Mouse (Mus musculus): Measurements from ENCODE around the gene Ift52. TPM values are rescaled to one million over a fixed set of nuclear protein-coding genes. Genes with fewer than 3 reads are reported as not detected.

The Ift52 gene
- polyA plus RNA-seq, 1 experiment from 2014 or later, result 47.9 TPM

DNA sequence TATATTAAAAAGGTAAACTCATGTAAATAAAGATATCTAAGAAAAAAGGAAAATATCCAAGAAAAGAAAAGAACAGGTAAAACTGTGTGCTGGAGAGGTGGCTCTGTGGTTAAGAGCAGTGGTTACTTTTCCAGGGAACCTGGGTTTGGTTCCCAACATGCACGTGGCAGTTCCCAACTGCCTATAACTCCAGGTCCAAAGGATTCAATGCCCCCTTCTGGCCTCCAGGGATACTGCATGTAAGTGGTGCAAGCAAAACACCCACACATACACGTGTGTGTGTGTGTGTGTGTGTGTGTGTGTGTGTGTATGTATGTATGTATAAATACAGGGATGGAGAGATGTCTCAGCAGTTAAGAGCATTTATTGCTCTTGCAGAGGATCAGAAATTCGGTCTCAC lies 17.4 kb upstream of the Ift52 start:
- Histone ChIP-seq H3K36me3 (ENCODE audit: control insufficient read depth, insufficient read depth, low read length) (no peaks in the 10 kb centered on the region), H3K4me3 (replicated peaks; ENCODE audit: low read length) (no peak overlapping the region), H3K9ac (ENCODE audit: low read length) (no peak overlapping the region), H3K4me2 (ENCODE audit: low read depth, low read length) (no peak overlapping the region), H3K27me3 (ENCODE audit: control insufficient read depth, insufficient read depth, low read length) (no peaks in the 10 kb centered on the region), H3K27ac (ENCODE audit: low read length) (no peak overlapping the region), H3K9me3 (replicated peaks; ENCODE audit: control insufficient read depth, low read length) (no peaks in the 10 kb centered on the region), H3K4me1 (ENCODE audit: control insufficient read depth, insufficient read depth, low read length) (no peaks in the 10 kb centered on the region)
- no peak for ATAC-seq (ENCODE audit: insufficient read depth, low FRiP score)
- WGBS, result 27% methylated on average over 3 of the region's 3 CpGs

DNA sequence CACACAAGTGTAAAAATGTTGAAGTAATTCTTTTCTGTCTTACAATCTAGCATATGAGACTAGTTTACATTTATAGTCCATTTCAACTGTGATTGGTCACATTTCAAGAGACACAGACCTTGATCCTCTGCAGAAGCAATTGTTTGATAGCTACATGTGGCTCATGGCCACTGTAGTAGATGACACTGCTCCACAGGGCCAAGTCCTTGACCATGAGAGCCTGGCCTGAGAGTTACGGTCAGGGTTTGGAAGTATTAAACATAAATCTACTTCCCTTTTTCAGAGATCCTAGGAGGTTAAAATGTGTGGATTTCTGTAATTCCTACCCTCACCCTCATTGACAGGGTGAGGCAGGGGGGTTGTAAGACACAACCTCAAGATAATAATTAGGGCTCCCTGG lies 16.1 kb upstream of the Ift52 start:
- 86% methylated on average over 1 of the region's 1 CpGs for WGBS
- no peak overlapping the region for H3K4me3 ChIP-seq (replicated peaks; ENCODE audit: low read length)
- no peaks in the 10 kb centered on the region for H3K4me1 ChIP-seq (ENCODE audit: control insufficient read depth, insufficient read depth, low read length)
- H3K27ac ChIP-seq (ENCODE audit: low read length), result no peak overlapping the region
- no peaks in the 10 kb centered on the region for H3K9me3 ChIP-seq (replicated peaks; ENCODE audit: control insufficient read depth, low read length)
- ATAC-seq (ENCODE audit: insufficient read depth, low FRiP score), result no peak
- H3K4me2 ChIP-seq (ENCODE audit: low read depth, low read length), result no peak overlapping the region
- H3K27me3 ChIP-seq (ENCODE audit: control insufficient read depth, insufficient read depth, low read length), result no peaks in the 10 kb centered on the region
- no peaks in the 10 kb centered on the region for H3K36me3 ChIP-seq (ENCODE audit: control insufficient read depth, insufficient read depth, low read length)
- no peak overlapping the region for H3K9ac ChIP-seq (ENCODE audit: low read length)

DNA sequence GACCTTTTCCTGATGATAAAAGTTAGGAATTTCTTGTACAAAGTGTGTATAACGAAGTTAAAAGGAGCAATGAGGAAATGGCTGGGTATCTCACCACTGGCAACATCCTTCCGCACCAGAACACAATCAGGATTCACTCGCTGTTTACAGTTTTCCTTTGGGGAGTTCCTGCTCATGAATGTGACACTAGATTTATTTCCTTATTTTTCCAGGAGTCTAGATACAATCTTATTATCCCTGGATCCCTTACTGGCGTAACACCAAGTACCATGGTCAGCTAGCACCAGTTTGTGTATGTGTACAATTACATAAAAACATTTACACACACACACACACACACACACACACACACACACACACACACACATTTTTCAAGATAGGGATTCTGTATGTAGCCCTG lies 9.9 kb upstream of the Ift52 start:
- Histone ChIP-seq H3K9ac (ENCODE audit: low read length) (no peak overlapping the region), H3K4me1 (ENCODE audit: control insufficient read depth, insufficient read depth, low read length) (no peaks in the 10 kb centered on the region), H3K27me3 (ENCODE audit: control insufficient read depth, insufficient read depth, low read length) (no peaks in the 10 kb centered on the region), H3K9me3 (replicated peaks; ENCODE audit: control insufficient read depth, low read length) (no peaks in the 10 kb centered on the region), H3K4me3 (replicated peaks; ENCODE audit: low read length) (no peak overlapping the region), H3K27ac (ENCODE audit: low read length) (no peak overlapping the region), H3K4me2 (ENCODE audit: low read depth, low read length) (no peak overlapping the region), H3K36me3 (ENCODE audit: control insufficient read depth, insufficient read depth, low read length) (no peaks in the 10 kb centered on the region)
- ATAC-seq (ENCODE audit: insufficient read depth, low FRiP score), result no peak
- WGBS, result 76% methylated on average over 4 of the region's 4 CpGs

DNA sequence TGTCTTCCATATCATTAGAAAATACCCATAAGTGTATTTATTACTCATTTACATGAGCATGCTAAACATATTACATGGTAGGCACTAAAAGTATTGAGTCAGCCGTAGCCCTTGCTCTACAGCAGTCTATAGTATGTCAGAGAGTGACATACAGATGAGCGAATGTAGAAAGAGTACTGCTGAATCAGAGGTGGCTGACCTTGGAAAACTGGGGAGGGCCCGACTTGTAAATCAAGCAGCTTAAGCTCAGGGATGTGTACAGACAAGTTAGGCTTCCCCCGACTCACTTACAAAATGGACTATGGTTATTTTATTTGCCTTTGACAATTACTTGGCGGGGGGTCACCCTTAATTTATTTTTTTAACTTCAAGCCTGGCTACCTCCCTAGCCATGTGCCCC lies 14.1 kb downstream of the Ift52 start:
- 89% methylated on average over 5 of the region's 5 CpGs for WGBS
- Histone ChIP-seq H3K36me3 (ENCODE audit: control insufficient read depth, insufficient read depth, low read length) (peaks cover 18% of the 10 kb centered on the region), H3K4me3 (replicated peaks; ENCODE audit: low read length) (no peak overlapping the region)

DNA sequence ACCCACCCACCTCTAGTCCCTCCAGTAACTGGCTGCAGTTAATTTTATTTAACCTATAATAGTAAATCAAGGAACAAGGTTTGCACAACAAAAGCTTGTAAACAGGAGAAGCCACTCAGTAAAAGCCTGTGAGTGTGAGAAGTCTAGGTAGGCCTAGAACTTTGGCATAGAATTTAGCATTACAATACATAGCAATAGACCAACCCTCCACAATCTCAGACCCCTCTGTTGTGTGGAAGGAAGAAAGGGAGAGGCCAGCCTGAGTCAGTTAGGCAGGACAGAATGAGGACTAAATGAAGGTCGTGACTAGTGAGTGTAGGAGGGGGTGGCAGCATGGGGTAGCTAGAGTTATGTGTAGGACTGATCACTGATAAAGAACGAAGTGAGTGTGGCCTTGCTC lies 14.6 kb downstream of the Ift52 start:
- Histone ChIP-seq H3K9ac (ENCODE audit: low read length) (no peak overlapping the region), H3K4me2 (ENCODE audit: low read depth, low read length) (no peak overlapping the region), H3K4me1 (ENCODE audit: control insufficient read depth, insufficient read depth, low read length) (no peaks in the 10 kb centered on the region), H3K36me3 (ENCODE audit: control insufficient read depth, insufficient read depth, low read length) (peaks cover 18% of the 10 kb centered on the region), H3K9me3 (replicated peaks; ENCODE audit: control insufficient read depth, low read length) (no peaks in the 10 kb centered on the region), H3K4me3 (replicated peaks; ENCODE audit: low read length) (no peak overlapping the region), H3K27ac (ENCODE audit: low read length) (no peak overlapping the region), H3K27me3 (ENCODE audit: control insufficient read depth, insufficient read depth, low read length) (no peaks in the 10 kb centered on the region)
- ATAC-seq (ENCODE audit: insufficient read depth, low FRiP score), result no peak
- 82% methylated on average over 2 of the region's 2 CpGs for WGBS

More for the DNA sequence above, 14.1 kb downstream of the Ift52 start:
- Histone ChIP-seq H3K9me3 (replicated peaks; ENCODE audit: control insufficient read depth, low read length) (no peaks in the 10 kb centered on the region), H3K9ac (ENCODE audit: low read length) (no peak overlapping the region), H3K4me1 (ENCODE audit: control insufficient read depth, insufficient read depth, low read length) (no peaks in the 10 kb centered on the region), H3K4me2 (ENCODE audit: low read depth, low read length) (no peak overlapping the region), H3K27ac (ENCODE audit: low read length) (no peak overlapping the region), H3K27me3 (ENCODE audit: control insufficient read depth, insufficient read depth, low read length) (no peaks in the 10 kb centered on the region)
- ATAC-seq (ENCODE audit: insufficient read depth, low FRiP score), result no peak

DNA sequence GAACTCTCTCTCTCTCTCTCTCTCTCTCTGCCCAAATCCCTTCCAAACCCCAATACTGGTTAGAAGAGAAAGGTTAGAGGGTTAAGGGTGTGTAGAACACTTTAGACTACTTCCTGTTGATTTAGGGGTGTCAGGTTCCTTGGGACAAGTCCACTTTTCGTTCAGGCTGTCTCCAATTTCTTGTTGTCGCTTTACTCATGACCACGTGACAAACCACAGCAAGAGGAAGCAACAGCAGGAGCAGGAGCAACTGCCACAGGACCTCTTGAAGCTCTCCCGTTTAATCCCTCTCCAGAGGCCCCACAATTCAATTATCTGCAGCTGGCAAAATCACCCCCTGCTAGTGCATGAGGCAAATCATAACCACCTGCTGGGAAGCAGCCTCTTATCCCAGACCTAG lies 15.5 kb downstream of the Ift52 start:
- Histone ChIP-seq H3K36me3 (ENCODE audit: control insufficient read depth, insufficient read depth, low read length) (peaks cover 16% of the 10 kb centered on the region; the same call in 1 of the 2 replicates), H3K9ac (ENCODE audit: low read length) (no peak overlapping the region), H3K9me3 (replicated peaks; ENCODE audit: control insufficient read depth, low read length) (no peaks in the 10 kb centered on the region), H3K27ac (ENCODE audit: low read length) (no peak overlapping the region), H3K4me2 (ENCODE audit: low read depth, low read length) (no peak overlapping the region), H3K4me1 (ENCODE audit: control insufficient read depth, insufficient read depth, low read length) (no peaks in the 10 kb centered on the region), H3K4me3 (replicated peaks; ENCODE audit: low read length) (no peak overlapping the region), H3K27me3 (ENCODE audit: control insufficient read depth, insufficient read depth, low read length) (no peaks in the 10 kb centered on the region)
- 47% methylated on average over 4 of the region's 4 CpGs for WGBS
- ATAC-seq (ENCODE audit: insufficient read depth, low FRiP score), result no peak

DNA sequence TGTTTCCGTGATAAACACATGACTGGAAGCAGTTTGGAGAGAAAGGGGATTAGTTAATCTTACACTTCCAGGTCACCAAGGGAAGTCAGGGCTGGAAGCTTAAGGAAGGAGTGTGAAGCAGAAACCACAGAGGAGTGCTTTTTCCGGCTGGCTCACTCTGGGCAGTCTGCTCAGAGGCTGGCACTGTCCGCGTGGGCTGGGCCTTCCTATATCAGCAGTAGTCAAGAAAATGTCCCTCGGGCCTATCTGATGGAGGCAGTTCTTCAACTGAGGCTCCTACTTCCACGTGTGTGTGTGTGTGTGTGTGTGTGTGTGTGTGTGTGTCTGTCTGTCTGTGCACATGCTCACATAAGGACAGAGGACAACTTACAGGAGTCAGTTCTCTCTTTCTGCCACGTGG lies 22.8 kb downstream of the Ift52 start:
- Histone ChIP-seq H3K27me3 (ENCODE audit: control insufficient read depth, insufficient read depth, low read length) (no peaks in the 10 kb centered on the region), H3K27ac (ENCODE audit: low read length) (no peak overlapping the region), H3K36me3 (ENCODE audit: control insufficient read depth, insufficient read depth, low read length) (peaks cover 21% of the 10 kb centered on the region), H3K4me3 (replicated peaks; ENCODE audit: low read length) (no peak overlapping the region), H3K4me1 (ENCODE audit: control insufficient read depth, insufficient read depth, low read length) (no peaks in the 10 kb centered on the region), H3K9me3 (replicated peaks; ENCODE audit: control insufficient read depth, low read length) (no peaks in the 10 kb centered on the region), H3K4me2 (ENCODE audit: low read depth, low read length) (no peak overlapping the region), H3K9ac (ENCODE audit: low read length) (no peak overlapping the region)
- 87% methylated on average over 7 of the region's 7 CpGs for WGBS
- no peak for ATAC-seq (ENCODE audit: insufficient read depth, low FRiP score)

DNA sequence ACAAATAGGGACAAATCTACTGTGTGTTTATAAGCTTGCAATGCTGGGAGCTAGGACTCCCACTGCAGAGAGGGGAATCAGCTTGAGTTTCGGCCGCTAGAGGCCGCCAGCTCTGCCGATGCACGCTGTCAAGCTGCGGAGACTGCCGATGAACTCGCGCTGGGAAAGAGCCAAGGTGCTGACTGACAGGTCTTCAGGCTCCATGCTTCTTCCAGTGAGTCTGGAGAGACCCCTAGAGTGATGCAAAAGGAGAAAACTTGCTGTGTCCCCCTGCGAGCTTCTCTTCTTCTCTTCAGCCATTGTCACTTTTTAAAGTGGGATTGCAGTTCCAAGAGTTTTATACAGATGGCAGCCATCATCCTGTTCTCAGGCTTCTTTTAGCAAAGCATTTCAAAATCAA lies 31.0 kb downstream of the Ift52 start:
- H3K27ac ChIP-seq (ENCODE audit: low read length), result no peak overlapping the region

DNA sequence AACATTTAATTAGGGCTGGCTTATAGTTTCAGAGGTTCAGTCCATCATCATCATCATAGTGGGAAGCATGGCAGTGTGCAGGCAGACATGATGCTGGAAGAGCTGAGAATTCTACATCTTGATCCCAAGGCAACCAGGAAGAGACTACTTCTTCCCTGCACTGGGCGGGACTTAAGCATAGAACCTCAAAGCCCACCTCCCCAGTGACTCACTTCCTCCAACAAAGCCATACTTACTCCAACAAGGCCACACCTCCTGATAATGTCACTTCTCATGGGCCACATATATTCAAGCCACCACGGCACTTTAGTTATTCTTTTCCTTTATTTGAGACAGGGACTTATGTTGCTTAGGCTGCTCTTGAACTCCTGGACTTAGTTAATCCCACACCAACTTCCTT lies 32.0 kb downstream of the Ift52 start:
- Histone ChIP-seq H3K9me3 (replicated peaks; ENCODE audit: control insufficient read depth, low read length) (no peaks in the 10 kb centered on the region), H3K9ac (ENCODE audit: low read length) (no peak overlapping the region), H3K27me3 (ENCODE audit: control insufficient read depth, insufficient read depth, low read length) (no peaks in the 10 kb centered on the region), H3K4me3 (replicated peaks; ENCODE audit: low read length) (no peak overlapping the region), H3K4me1 (ENCODE audit: control insufficient read depth, insufficient read depth, low read length) (no peaks in the 10 kb centered on the region), H3K27ac (ENCODE audit: low read length) (no peak overlapping the region), H3K36me3 (ENCODE audit: control insufficient read depth, insufficient read depth, low read length) (peaks cover under 1% of the 10 kb centered on the region; the same call in 1 of the 2 replicates), H3K4me2 (ENCODE audit: low read depth, low read length) (no peak overlapping the region)
- 88% methylated on average over 2 of the region's 2 CpGs for WGBS
- no peak for ATAC-seq (ENCODE audit: insufficient read depth, low FRiP score)

More for the DNA sequence above, 31.0 kb downstream of the Ift52 start:
- peak overlapping the region; percentile 60 for H3K9ac ChIP-seq (ENCODE audit: low read length)
- H3K4me1 ChIP-seq (ENCODE audit: control insufficient read depth, insufficient read depth, low read length), result no peaks in the 10 kb centered on the region
- no peaks in the 10 kb centered on the region for H3K9me3 ChIP-seq (replicated peaks; ENCODE audit: control insufficient read depth, low read length)
- WGBS, result 5% methylated on average over 10 of the region's 10 CpGs
- H3K4me3 ChIP-seq (replicated peaks; ENCODE audit: low read length), result peak overlapping the region; percentile 34
- H3K4me2 ChIP-seq (ENCODE audit: low read depth, low read length), result peak overlapping the region; percentile 53
- peaks cover 7% of the 10 kb centered on the region; the same call in 1 of the 2 replicates for H3K36me3 ChIP-seq (ENCODE audit: control insufficient read depth, insufficient read depth, low read length)
- H3K27me3 ChIP-seq (ENCODE audit: control insufficient read depth, insufficient read depth, low read length), result no peaks in the 10 kb centered on the region
- peak; percentile 63; the same call in 1 of the 2 replicates for ATAC-seq (ENCODE audit: insufficient read depth, low FRiP score)

DNA sequence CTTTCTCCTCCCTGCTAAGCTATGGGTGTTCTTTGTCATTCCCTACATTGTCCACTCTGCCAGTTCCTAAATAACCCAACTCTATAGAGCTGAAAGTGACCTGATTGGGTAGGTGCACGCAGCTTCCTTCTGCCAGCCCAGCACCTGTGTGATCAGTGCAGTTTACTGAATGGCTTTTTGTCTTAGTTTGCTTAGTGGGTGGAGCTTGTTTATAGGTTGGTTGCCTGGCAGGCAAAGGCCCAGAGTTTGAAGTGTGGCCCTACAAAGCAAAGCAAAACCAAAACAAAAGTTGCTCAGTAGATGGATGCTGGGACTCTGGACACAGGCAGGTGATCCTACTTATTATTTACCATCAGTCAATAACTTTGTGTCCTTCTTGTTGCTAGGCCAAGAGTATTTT lies 34.5 kb downstream of the Ift52 start:
- Histone ChIP-seq H3K4me1 (ENCODE audit: control insufficient read depth, insufficient read depth, low read length) (peaks cover 12% of the 10 kb centered on the region; the same call in 1 of the 2 replicates), H3K4me2 (ENCODE audit: low read depth, low read length) (no peak overlapping the region), H3K27me3 (ENCODE audit: control insufficient read depth, insufficient read depth, low read length) (no peaks in the 10 kb centered on the region), H3K9me3 (replicated peaks; ENCODE audit: control insufficient read depth, low read length) (no peaks in the 10 kb centered on the region), H3K9ac (ENCODE audit: low read length) (no peak overlapping the region), H3K36me3 (ENCODE audit: control insufficient read depth, insufficient read depth, low read length) (no peaks in the 10 kb centered on the region), H3K27ac (ENCODE audit: low read length) (no peak overlapping the region), H3K4me3 (replicated peaks; ENCODE audit: low read length) (no peak overlapping the region)
- 45% methylated on average over 1 of the region's 1 CpGs for WGBS
- no peak for ATAC-seq (ENCODE audit: insufficient read depth, low FRiP score)
